Comparison of ENCODE assay signal across 8 mouse cellular contexts in genomic region chr10:117478202-117478930, GRCm38 (mm10).
DNase-seq lines count a peak whose midpoint lies in the region; ATAC-seq and TF ChIP-seq lines count a peak whose summit lies in the region.

No protein-coding gene starts in this region.

- no peak overlapping the region for H3K4me3 ChIP-seq in embryonic facial prominence, embryonic 10.5 days
- H3K4me3 ChIP-seq in hindbrain, postnatal 0 days (ENCODE audit: low read length), result no peak overlapping the region

- H3K9me3 ChIP-seq in embryonic facial prominence, embryonic 10.5 days, result peaks cover 8% of the 10 kb centered on the region; the same call in 1 of the 2 replicates
- H3K9me3 ChIP-seq in hindbrain, postnatal 0 days (ENCODE audit: low read length), result no peaks in the 10 kb centered on the region

- H3K9ac ChIP-seq in hindbrain, postnatal 0 days (replicated peaks; ENCODE audit: low read length), result 0 out of 2 replicates have a peak overlapping the region, but pooled peaks have one; percentile 0

- DNase-seq in adrenal gland, postnatal 10 days, result peak; percentile 56
- DNase-seq in adrenal gland, postnatal 4 days (ENCODE audit: low spot score in 2 of 2), result no peak
- peak; percentile 48 for DNase-seq in embryonic facial prominence, embryonic 10.5 days (ENCODE audit: low spot score)
- peak; percentile 42 for DNase-seq in hindbrain, postnatal 0 days (ENCODE audit: low spot score)
- DNase-seq in left cerebral cortex, adult 8-10 months (ENCODE audit: low spot score in 2 of 2), result peak; percentile 14 to 19
- peak; percentile 36 for DNase-seq in right cerebral cortex, postnatal 25 days
- DNase-seq in spleen, postnatal 4 days (ENCODE audit: low spot score in 2 of 2), result no peak

- H3K4me1 ChIP-seq in embryonic facial prominence, embryonic 10.5 days, result peaks cover 7% of the 10 kb centered on the region
- H3K4me1 ChIP-seq in hindbrain, postnatal 0 days (ENCODE audit: insufficient read depth, low read length), result no peaks in the 10 kb centered on the region

- H3K27ac ChIP-seq in embryonic facial prominence, embryonic 10.5 days (replicated peaks), result no peak overlapping the region
- H3K27ac ChIP-seq in hindbrain, postnatal 0 days, result no peak overlapping the region

- peak overlapping the region; percentile 30 for H3K4me2 ChIP-seq in hindbrain, postnatal 0 days (ENCODE audit: low read depth, low read length)

- no peaks in the 10 kb centered on the region for H3K36me3 ChIP-seq in embryonic facial prominence, embryonic 10.5 days (replicated peaks)
- H3K36me3 ChIP-seq in hindbrain, postnatal 0 days (ENCODE audit: insufficient read depth, low read length), result no peaks in the 10 kb centered on the region

- 60% methylated on average over 23 of the region's 23 CpGs for WGBS in embryonic facial prominence, embryonic 10.5 days
- WGBS in hindbrain, postnatal 0 days, result 49% methylated on average over 23 of the region's 23 CpGs

- ATAC-seq in hindbrain, postnatal 0 days, result peak; percentile 53; the same call in 1 of the 2 replicates
- no peak for ATAC-seq in megakaryocyte-erythroid progenitor cell, adult 5-6 weeks (replicated peaks; ENCODE audit: low FRiP score, low TSS enrichment, poor library complexity, severe bottlenecking)

- no peaks in the 10 kb centered on the region for H3K27me3 ChIP-seq in embryonic facial prominence, embryonic 10.5 days (replicated peaks; ENCODE audit: low read depth, poor library complexity, severe bottlenecking)
- H3K27me3 ChIP-seq in hindbrain, postnatal 0 days (ENCODE audit: insufficient read depth, low read length), result no peaks in the 10 kb centered on the region

- peak; percentile 38 for TF ChIP-seq CTCF in hindbrain, postnatal 0 days (IDR thresholded peaks at IDR 0.05; ENCODE audit: low read depth)

Comparison
In these comparisons a context has a peak if more than half of its experiments do, and no peak if none do; other contexts are left out.
1. DNase-seq: peak in adrenal gland, postnatal 10 days (single experiment), embryonic facial prominence, embryonic 10.5 days (single experiment), hindbrain, postnatal 0 days (single experiment), left cerebral cortex, adult 8-10 months (2 of 2) and right cerebral cortex, postnatal 25 days (single experiment); none in adrenal gland, postnatal 4 days (0 of 2) and spleen, postnatal 4 days (0 of 2).